Mouse (Mus musculus) forebrain, embryonic 12.5 days (tissue): Measurements from ENCODE around the gene Kansl1. TPM values are rescaled to one million over a fixed set of nuclear protein-coding genes. Genes with fewer than 3 reads are reported as not detected.
A peak's percentile ranks its signal among the peaks of the same experiment; 100 is the strongest.

Source experiments
- ATAC-seq: fragments of 200-750 bp; cut with Nextera tagmentation; 2 replicates; pipeline ENCODE4 v1.8.0; 2017; ENCODE audit warnings: moderate TSS enrichment; ENCODE audit not compliant: low FRiP score
- H3K27ac ChIP-seq: fragments of 300-500 bp; sonication (generic); 2 replicates; pipeline ENCODE4 v1.5.1; 2016; ENCODE audit warnings: mild to moderate bottlenecking
- H3K27me3 ChIP-seq: fragments of 300-500 bp; sonication (generic); 2 replicates; pipeline ENCODE4 v1.6.1; 2016; ENCODE audit warnings: mild to moderate bottlenecking
- H3K36me3 ChIP-seq: fragments of 300-500 bp; sonication (generic); replicated peaks from 2 replicates; pipeline ENCODE4 v1.6.1; 2016; ENCODE audit warnings: mild to moderate bottlenecking
- H3K4me1 ChIP-seq: fragments of 300-500 bp; sonication (generic); 2 replicates; pipeline ENCODE4 v1.6.1; 2016
- H3K4me2 ChIP-seq: fragments of 300-500 bp; sonication (generic); 2 replicates; pipeline ENCODE4 v1.6.1; 2016; ENCODE audit warnings: mild to moderate bottlenecking, moderate library complexity
- H3K4me3 ChIP-seq: fragments of 300-500 bp; sonication (generic); replicated peaks from 2 replicates; pipeline ENCODE4 v1.5.1; 2016; ENCODE audit warnings: mild to moderate bottlenecking
- H3K9ac ChIP-seq: fragments of 300-500 bp; sonication (generic); 2 replicates; pipeline ENCODE4 v1.6.1; 2016; ENCODE audit warnings: mild to moderate bottlenecking
- H3K9me3 ChIP-seq: fragments of 300-500 bp; sonication (generic); 2 replicates; pipeline ENCODE4 v1.6.1; 2016
- WGBS: fragments of 180-500 bp; shearing (Covaris S2); methylation state at CpG from one replicate; pipeline ENCODE4 v1.1.7; 2016; 5-methylcytosine and 5-hydroxymethylcytosine counted together
- microRNA-seq: library from miRNA; unstranded; fragments of <30 nt; microRNA quantifications from one replicate; pipeline ENCODE4, GENCODE M21; 2017
- polyA plus RNA-seq: library from polyadenylated mRNA; unstranded; fragments of >200 nt; fragmentation: Nextera tagmentation; extraction: Ambion mirVana; gene quantifications from 2 replicates; pipeline ENCODE4 v1.2.1, GENCODE M21; 2016

The Kansl1 gene
- polyA plus RNA-seq, 1 experiment from 2014 or later = 34.9 TPM

DNA sequence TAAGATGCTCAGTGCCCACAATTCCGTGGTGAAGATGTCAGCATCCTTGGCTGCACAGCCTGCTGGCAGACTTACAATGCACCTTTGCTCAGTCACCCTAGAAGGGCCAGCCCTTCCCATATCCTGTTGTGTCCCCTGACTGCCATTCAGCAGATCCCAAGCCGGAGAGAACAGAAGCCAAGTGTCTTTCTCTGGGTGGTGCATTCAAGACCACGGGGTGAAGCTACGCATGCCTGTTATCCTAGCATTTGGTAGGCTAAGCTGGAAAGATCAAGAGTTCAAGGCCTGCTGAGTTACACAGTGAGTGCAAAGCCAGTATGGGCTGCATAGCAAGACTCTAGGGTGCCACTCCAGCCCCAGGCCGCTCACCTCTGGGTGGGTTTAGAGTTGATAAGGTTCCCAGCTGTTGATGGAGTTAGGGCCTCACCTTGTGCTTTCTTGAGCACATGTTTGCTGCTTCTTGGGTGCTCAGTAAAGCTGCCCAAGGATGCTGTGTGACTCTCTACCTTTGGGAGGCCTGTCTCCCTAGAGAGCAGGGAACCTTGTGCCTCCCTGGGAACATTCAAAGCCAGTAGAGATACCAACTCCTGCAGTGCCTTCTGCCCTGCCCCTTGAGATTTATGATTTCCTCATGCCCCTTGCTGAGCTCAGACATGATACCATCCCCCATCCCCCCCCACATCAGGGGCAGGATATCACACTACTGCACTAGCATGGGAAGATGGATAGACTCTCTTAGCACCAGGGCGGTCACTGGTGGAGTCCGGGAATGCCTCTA lies 176.0 kb downstream of the Kansl1 start:
- no peak overlapping the region for H3K4me2 ChIP-seq
- H3K27me3 ChIP-seq = no peaks in the 10 kb centered on the region
- ATAC-seq = no peak
- H3K36me3 ChIP-seq = no peaks in the 10 kb centered on the region
- no peak overlapping the region for H3K4me3 ChIP-seq
- no peaks in the 10 kb centered on the region for H3K9me3 ChIP-seq
- H3K4me1 ChIP-seq = peaks cover 12% of the 10 kb centered on the region
- no peak overlapping the region for H3K27ac ChIP-seq
- 86% methylated on average over 7 of the region's 7 CpGs for WGBS
- H3K9ac ChIP-seq = no peak overlapping the region

DNA sequence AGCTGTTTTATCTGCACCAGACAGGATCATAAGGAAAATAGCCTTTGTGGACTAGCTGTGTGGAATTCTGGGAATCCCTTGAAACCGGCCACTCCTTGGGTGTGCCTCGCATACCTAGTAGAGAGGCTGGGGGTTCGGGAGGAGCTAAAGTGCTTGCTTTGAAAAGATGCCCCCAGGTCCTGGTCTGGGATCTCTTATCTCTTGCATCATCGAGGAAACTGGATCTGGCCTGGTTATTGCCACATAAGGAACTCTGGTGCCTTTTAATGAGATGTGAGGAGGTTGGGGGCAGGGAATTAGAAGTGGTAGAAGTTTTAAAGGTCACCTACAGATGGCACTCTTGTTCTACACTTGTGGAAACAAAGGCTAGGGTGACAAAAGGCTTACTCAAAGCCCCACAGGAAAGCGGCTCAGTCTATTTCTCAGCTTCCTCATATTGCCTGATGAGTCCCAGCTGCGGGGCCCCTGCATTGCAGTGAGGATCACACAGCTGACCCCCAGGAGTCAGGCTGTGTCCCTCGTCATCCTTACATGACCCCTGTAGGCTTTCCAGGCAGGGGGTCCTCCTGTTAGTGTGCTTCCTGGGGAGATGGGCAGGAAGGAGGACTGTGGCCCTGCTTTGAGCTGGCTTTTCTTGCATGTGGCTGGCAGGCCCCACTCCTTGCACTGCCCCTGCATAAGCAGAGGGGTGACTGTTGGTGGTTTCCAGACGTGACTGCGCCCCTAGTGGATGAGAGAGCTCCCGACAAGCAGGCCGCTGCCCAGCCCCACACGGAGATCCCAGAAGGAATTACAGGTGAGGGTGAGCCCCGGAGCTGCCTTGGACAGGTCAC lies 179.2 kb downstream of the Kansl1 start:
- no peaks in the 10 kb centered on the region for H3K27me3 ChIP-seq
- H3K36me3 ChIP-seq = 0 out of 2 replicates have a peak, but pooled peaks cover 8% of the 10 kb centered on the region
- H3K9ac ChIP-seq = no peak overlapping the region
- H3K4me2 ChIP-seq = no peak overlapping the region
- H3K4me3 ChIP-seq = no peak overlapping the region
- ATAC-seq = peak; percentile 67; the same call in 1 of the 2 replicates
- peak overlapping the region; percentile 25; the same call in 1 of the 2 replicates for H3K27ac ChIP-seq
- 16% methylated on average over 13 of the region's 13 CpGs for WGBS
- H3K4me1 ChIP-seq = peaks cover 12% of the 10 kb centered on the region
- no peaks in the 10 kb centered on the region for H3K9me3 ChIP-seq

DNA sequence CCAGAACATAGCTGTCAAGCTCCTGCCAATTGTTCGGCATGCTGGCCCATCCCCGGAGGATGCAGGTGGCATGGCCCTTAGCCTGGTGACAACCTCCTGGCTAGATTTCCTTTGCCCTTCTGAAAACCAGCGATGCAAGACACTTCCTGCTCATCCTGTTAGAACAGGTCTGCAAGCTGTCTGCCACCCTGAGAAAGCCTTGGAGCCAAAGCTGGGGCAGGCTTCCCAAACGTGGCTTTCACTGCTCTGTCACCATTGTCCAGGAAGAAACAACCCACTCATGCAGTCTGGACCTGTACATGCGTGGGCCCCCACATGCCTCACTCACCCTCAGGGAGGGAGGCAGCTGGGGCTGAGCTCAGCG lies 179.8 kb downstream of the Kansl1 start:
- WGBS = 57% methylated on average over 6 of the region's 6 CpGs
- Histone ChIP-seq H3K36me3 (0 out of 2 replicates have a peak, but pooled peaks cover 8% of the 10 kb centered on the region), H3K9me3 (no peaks in the 10 kb centered on the region), H3K27ac (0 out of 2 replicates have a peak overlapping the region, but pooled peaks have one; percentile 25), H3K4me1 (peaks cover 12% of the 10 kb centered on the region), H3K4me2 (no peak overlapping the region), H3K4me3 (no peak overlapping the region), H3K27me3 (no peaks in the 10 kb centered on the region), H3K9ac (no peak overlapping the region)
- ATAC-seq = 0 out of 2 replicates have a peak, but pooled peaks have one; percentile 20

DNA sequence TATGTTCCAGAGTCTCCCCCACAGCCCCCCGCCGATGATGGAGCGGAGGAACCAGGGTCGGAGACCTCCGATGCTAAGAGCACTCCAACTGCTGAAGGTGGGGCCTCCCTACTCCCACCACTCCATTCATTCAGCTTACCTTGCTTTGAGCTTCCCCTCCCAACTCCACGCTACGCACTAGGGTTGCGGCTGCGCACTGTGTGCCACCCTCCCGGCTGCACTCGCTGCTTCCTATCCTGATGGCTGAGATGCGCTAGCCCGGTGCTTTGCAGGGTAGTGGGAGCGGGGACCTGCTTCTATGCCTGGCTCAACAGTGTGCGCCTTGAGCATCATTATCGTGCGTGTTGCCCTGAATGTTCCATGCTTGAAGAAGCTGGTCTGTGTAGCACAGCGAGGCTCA lies 181.5 kb downstream of the Kansl1 start:
- Histone ChIP-seq H3K36me3 (0 out of 2 replicates have a peak, but pooled peaks cover 11% of the 10 kb centered on the region), H3K27ac (no peak overlapping the region), H3K9ac (no peak overlapping the region), H3K4me3 (no peak overlapping the region), H3K9me3 (no peaks in the 10 kb centered on the region), H3K27me3 (no peaks in the 10 kb centered on the region), H3K4me1 (peaks cover 12% of the 10 kb centered on the region), H3K4me2 (no peak overlapping the region)
- WGBS = 97% methylated on average over 18 of the region's 18 CpGs
- no peak for ATAC-seq

Small RNA genes lying within 50 kb of the gene (microRNA-seq; reads per million reads assigned to microRNA genes)
- not detected for gene Gm47315

Other genes starting within 250 kb of the Kansl1 start
- 115 and 134 TPM in 2 replicates for gene Mapt, start 237.5 kb downstream of the Kansl1 start, polyA plus RNA-seq
- gene Cdc27, start 81.8 kb upstream of the Kansl1 start, polyA plus RNA-seq = 52.6 and 53.7 TPM in 2 replicates
- gene Myl4, start 81.8 kb upstream of the Kansl1 start, polyA plus RNA-seq = 1.4 and 2.0 TPM in 2 replicates
- gene Itgb3, start 139.1 kb upstream of the Kansl1 start, polyA plus RNA-seq = 1.6 and 1.8 TPM in 2 replicates
- gene Gm11639, start 216.8 kb upstream of the Kansl1 start, polyA plus RNA-seq = not detected in 2 replicates